Mouse (Mus musculus): ENCODE measurements around the gene Akt3. TPM values are rescaled to one million over a fixed set of nuclear protein-coding genes. Genes with fewer than 3 reads are reported as not detected.

Akt3 gene
- polyA plus RNA-seq, 1 experiment: 44.3 TPM

DNA sequence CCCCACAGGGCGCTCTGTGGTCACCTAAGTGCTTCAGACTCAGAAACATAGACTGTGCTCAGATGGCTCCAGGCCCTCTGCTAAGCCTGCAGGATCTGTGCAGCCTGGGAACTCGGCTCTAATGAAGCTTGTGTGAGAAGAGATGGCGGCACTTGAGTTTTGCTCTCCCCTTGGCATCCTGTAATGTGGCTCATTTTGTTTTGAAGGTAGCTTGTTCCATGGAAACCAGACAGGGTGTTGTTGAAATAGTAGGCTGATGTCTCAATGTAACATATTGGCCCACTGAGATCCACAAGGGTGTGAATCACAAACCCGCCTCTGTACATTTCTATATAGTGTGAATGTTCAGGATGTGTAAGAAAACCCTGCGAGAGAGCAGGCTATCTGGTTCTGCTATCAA, 277.9 kb downstream of the Akt3 start:
- TF ChIP-seq POLR2A (IDR thresholded peaks at IDR 0.05; ENCODE audit: insufficient read depth, low read length) (no peak), CTCF (IDR thresholded peaks at IDR 0.05; ENCODE audit: low read depth, low read length) (no peak), EP300 (IDR thresholded peaks at IDR 0.05; ENCODE audit: insufficient read depth, low read depth, low read length) (no peak)

GRCm38 (mm10) chr1:176979235-176979634, 278.8 kb downstream of the Akt3 start:
- TF ChIP-seq CTCF (IDR thresholded peaks at IDR 0.05; ENCODE audit: low read depth, low read length): no peak
- no peak for TF ChIP-seq EP300 (IDR thresholded peaks at IDR 0.05; ENCODE audit: insufficient read depth, low read depth, low read length)
- no peak for TF ChIP-seq POLR2A (IDR thresholded peaks at IDR 0.05; ENCODE audit: insufficient read depth, low read length)
- Histone ChIP-seq H3K4me3 (ENCODE audit: low read depth, low read length) (no peak overlapping the region), H3K36me3 (ENCODE audit: control insufficient read depth, insufficient read depth, low read length, poor library complexity, severe bottlenecking) (no peaks in the 10 kb centered on the region), H3K9ac (ENCODE audit: low read depth, poor library complexity, severe bottlenecking) (no peak overlapping the region), H3K27me3 (ENCODE audit: control insufficient read depth, insufficient read depth, low read length, poor library complexity, severe bottlenecking) (no peaks in the 10 kb centered on the region), H3K9me3 (replicated peaks; ENCODE audit: control insufficient read depth, insufficient read depth, low read length, poor library complexity, severe bottlenecking) (peaks cover 6% of the 10 kb centered on the region), H3K4me1 (ENCODE audit: control insufficient read depth, insufficient read depth, low read length) (peaks cover 2% of the 10 kb centered on the region), H3K27ac (ENCODE audit: insufficient read depth, low read length) (no peak overlapping the region)

More for the DNA sequence above, 277.9 kb downstream of the Akt3 start:
- no peak overlapping the region for H3K4me3 ChIP-seq (ENCODE audit: low read depth, low read length)
- no peak overlapping the region for H3K27ac ChIP-seq (ENCODE audit: insufficient read depth, low read length)
- H3K9me3 ChIP-seq (replicated peaks; ENCODE audit: control insufficient read depth, insufficient read depth, low read length, poor library complexity, severe bottlenecking): peaks cover 6% of the 10 kb centered on the region
- H3K4me1 ChIP-seq (ENCODE audit: control insufficient read depth, insufficient read depth, low read length): peaks cover 2% of the 10 kb centered on the region
- H3K36me3 ChIP-seq (ENCODE audit: control insufficient read depth, insufficient read depth, low read length, poor library complexity, severe bottlenecking): no peaks in the 10 kb centered on the region
- H3K9ac ChIP-seq (ENCODE audit: low read depth, poor library complexity, severe bottlenecking): no peak overlapping the region
- no peaks in the 10 kb centered on the region for H3K27me3 ChIP-seq (ENCODE audit: control insufficient read depth, insufficient read depth, low read length, poor library complexity, severe bottlenecking)

DNA sequence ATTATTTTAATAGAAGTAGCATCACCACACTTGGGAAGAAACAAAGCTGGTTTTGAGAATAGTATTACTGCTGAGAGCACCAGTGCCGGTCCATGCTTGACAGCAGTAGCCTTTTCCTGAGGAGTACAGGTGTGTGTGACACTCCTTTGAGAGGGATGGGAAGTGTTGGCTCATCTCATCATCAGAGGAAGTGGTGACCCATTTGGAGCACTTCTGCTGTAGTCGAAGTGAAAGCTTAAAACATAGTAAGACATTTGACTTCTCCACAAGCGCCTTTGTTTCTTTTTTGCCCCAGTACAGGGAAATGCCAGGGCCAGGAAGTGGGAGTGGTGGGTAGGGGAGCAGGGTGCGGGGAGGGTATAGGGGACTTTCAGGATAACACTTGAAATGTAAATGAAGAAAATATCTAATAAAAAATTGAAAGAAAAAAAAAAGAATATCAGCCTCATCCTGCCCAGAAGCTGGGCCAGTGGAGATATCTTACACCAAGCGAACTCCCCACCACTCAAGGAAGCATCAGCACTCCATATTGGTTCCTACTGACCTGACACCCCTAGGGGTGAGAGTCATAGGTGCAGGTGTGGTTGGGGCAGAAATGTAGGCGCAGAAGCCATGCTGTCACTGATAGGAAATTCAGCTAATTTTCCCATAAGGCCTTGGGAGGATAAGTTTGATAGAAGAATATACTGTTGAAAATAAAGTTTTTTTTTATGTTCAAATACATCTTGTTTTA, 284.5 kb downstream of the Akt3 start:
- H3K36me3 ChIP-seq (ENCODE audit: control insufficient read depth, insufficient read depth, low read length, poor library complexity, severe bottlenecking): no peaks in the 10 kb centered on the region
- H3K4me3 ChIP-seq (ENCODE audit: low read depth, low read length): no peak overlapping the region
- no peak for TF ChIP-seq EP300 (IDR thresholded peaks at IDR 0.05; ENCODE audit: insufficient read depth, low read depth, low read length)
- TF ChIP-seq CTCF (IDR thresholded peaks at IDR 0.05; ENCODE audit: low read depth, low read length): no peak
- TF ChIP-seq POLR2A (IDR thresholded peaks at IDR 0.05; ENCODE audit: insufficient read depth, low read length): no peak
- no peaks in the 10 kb centered on the region for H3K9me3 ChIP-seq (replicated peaks; ENCODE audit: control insufficient read depth, insufficient read depth, low read length, poor library complexity, severe bottlenecking)
- no peak overlapping the region for H3K9ac ChIP-seq (ENCODE audit: low read depth, poor library complexity, severe bottlenecking)
- no peaks in the 10 kb centered on the region for H3K4me1 ChIP-seq (ENCODE audit: control insufficient read depth, insufficient read depth, low read length)
- H3K27ac ChIP-seq (ENCODE audit: insufficient read depth, low read length): no peak overlapping the region
- no peaks in the 10 kb centered on the region for H3K27me3 ChIP-seq (ENCODE audit: control insufficient read depth, insufficient read depth, low read length, poor library complexity, severe bottlenecking)

GRCm38 (mm10) chr1:176971479-176971797, 286.6 kb downstream of the Akt3 start:
- no peaks in the 10 kb centered on the region for H3K9me3 ChIP-seq (replicated peaks; ENCODE audit: control insufficient read depth, insufficient read depth, low read length, poor library complexity, severe bottlenecking)
- H3K4me1 ChIP-seq (ENCODE audit: control insufficient read depth, insufficient read depth, low read length): no peaks in the 10 kb centered on the region
- H3K27ac ChIP-seq (ENCODE audit: insufficient read depth, low read length): no peak overlapping the region
- H3K4me3 ChIP-seq (ENCODE audit: low read depth, low read length): no peak overlapping the region
- no peaks in the 10 kb centered on the region for H3K27me3 ChIP-seq (ENCODE audit: control insufficient read depth, insufficient read depth, low read length, poor library complexity, severe bottlenecking)
- H3K36me3 ChIP-seq (ENCODE audit: control insufficient read depth, insufficient read depth, low read length, poor library complexity, severe bottlenecking): no peaks in the 10 kb centered on the region
- TF ChIP-seq EP300 (IDR thresholded peaks at IDR 0.05; ENCODE audit: insufficient read depth, low read depth, low read length) (no peak), CTCF (IDR thresholded peaks at IDR 0.05; ENCODE audit: low read depth, low read length) (no peak), POLR2A (IDR thresholded peaks at IDR 0.05; ENCODE audit: insufficient read depth, low read length) (no peak)
- no peak overlapping the region for H3K9ac ChIP-seq (ENCODE audit: low read depth, poor library complexity, severe bottlenecking)

GRCm38 (mm10) chr1:176970635-176971478, 287.1 kb downstream of the Akt3 start:
- TF ChIP-seq POLR2A (IDR thresholded peaks at IDR 0.05; ENCODE audit: insufficient read depth, low read length) (no peak), CTCF (IDR thresholded peaks at IDR 0.05; ENCODE audit: low read depth, low read length) (no peak), EP300 (IDR thresholded peaks at IDR 0.05; ENCODE audit: insufficient read depth, low read depth, low read length) (no peak)
- Histone ChIP-seq H3K27ac (ENCODE audit: insufficient read depth, low read length) (no peak overlapping the region), H3K4me3 (ENCODE audit: low read depth, low read length) (no peak overlapping the region), H3K4me1 (ENCODE audit: control insufficient read depth, insufficient read depth, low read length) (no peaks in the 10 kb centered on the region), H3K27me3 (ENCODE audit: control insufficient read depth, insufficient read depth, low read length, poor library complexity, severe bottlenecking) (no peaks in the 10 kb centered on the region), H3K9me3 (replicated peaks; ENCODE audit: control insufficient read depth, insufficient read depth, low read length, poor library complexity, severe bottlenecking) (no peaks in the 10 kb centered on the region), H3K9ac (ENCODE audit: low read depth, poor library complexity, severe bottlenecking) (no peak overlapping the region), H3K36me3 (ENCODE audit: control insufficient read depth, insufficient read depth, low read length, poor library complexity, severe bottlenecking) (no peaks in the 10 kb centered on the region)

Other genes with a start within 250 kb of the Akt3 start
- gene Zbtb18, start 184.1 kb upstream of the Akt3 start, polyA plus RNA-seq (2011; ENCODE audit: insufficient read depth, insufficient read length, low read depth, missing spikeins): 21.3 and 26.0 TPM in 2 replicates